Mouse (Mus musculus) urinary bladder, postnatal 4 days (tissue): ENCODE measurements around the gene Foxd1.

Source experiments
- DNase-seq, 2 experiments: peaks; one replicate each; pipeline ENCODE4 v3.0.0; 2021 to 2022; ENCODE audit warnings: low spot score in 2 of 2

The Foxd1 gene

DNA sequence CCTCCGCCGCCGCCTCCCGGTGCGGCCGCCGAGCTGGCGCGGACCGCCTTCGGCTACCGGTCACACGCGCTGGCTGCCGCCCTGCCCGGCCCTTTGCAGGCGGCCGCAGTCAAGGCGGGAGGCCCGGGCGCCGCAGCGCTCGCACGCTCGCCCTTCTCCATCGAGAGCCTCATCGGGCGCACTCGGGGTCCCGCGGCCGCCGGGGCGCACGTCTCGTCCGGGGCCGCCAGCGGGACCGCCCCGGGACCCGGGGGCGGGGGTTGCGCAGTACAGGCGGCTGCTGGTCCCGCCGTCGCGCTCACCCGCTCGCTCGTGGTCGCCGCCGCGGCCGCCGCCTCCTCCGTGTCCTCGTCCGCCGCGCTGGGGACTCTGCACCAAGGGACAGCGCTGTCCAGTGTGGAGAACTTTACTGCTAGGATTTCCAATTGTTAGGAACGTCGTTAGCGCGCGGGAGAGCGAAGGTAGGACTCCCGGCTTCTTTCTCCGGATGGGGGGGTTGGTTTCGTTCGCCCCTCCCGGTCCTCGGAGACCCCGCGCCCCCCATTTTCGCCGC, 1.6 kb downstream of the Foxd1 start:
- no peak for DNase-seq

DNA sequence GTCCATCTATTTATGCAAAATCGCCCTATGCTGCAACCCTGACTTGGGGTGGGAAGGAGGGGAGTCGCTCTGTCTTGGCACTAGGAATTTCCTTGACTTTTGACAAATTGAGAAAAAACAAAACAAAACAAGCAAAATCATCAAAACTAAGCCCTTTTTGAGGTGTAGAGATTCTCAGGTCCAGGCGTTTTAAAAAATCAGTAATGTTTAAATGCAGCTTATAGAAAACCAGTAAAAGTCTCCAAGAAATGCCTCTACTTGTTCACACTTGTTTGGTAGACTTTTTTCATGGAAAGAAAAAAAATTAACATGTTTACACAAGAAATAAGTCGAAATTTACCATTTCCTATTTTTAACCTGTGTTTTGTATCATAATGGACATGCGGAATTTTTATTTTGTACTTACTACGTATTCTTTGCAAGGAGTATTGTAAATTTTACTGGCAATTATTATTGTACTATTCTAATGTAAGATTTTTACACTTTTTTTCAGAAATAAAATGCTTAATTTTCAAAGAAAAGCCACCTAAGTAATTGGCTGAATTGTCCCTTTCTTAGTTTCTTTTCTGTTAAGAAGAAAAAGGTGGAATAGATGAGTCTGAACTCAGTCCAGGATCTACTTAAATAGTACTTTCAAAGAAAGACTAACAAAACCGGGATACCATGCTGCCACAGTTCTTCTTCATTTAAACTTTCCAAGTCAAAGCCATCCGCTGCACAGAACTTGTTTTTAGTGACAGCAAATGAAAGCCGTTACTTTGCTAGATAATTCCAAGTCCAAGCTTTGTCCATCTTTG, 2.3 kb downstream of the Foxd1 start:
- DNase-seq = no peak

DNA sequence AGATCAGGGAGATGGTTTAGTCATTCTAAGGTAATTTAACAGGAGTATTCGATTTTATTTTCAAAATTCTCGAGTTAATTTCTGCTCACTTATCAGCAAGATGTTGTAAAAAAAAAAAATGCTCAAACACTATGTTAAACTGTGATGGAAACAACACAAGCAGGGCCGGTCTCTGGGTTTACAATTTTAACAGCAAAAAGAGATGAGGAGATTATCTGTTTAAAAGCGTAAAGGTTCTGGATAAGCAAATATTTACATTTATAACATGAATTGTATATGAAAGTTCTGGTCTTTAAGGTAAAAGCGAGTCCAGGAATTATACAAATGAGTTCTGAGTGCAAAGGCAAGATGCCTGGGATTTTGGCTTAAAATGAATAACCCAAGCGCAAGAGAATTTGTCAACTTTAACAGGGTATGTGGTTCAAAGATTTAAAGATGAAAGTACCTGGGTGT, 3.0 kb downstream of the Foxd1 start:
- no peak for DNase-seq

DNA sequence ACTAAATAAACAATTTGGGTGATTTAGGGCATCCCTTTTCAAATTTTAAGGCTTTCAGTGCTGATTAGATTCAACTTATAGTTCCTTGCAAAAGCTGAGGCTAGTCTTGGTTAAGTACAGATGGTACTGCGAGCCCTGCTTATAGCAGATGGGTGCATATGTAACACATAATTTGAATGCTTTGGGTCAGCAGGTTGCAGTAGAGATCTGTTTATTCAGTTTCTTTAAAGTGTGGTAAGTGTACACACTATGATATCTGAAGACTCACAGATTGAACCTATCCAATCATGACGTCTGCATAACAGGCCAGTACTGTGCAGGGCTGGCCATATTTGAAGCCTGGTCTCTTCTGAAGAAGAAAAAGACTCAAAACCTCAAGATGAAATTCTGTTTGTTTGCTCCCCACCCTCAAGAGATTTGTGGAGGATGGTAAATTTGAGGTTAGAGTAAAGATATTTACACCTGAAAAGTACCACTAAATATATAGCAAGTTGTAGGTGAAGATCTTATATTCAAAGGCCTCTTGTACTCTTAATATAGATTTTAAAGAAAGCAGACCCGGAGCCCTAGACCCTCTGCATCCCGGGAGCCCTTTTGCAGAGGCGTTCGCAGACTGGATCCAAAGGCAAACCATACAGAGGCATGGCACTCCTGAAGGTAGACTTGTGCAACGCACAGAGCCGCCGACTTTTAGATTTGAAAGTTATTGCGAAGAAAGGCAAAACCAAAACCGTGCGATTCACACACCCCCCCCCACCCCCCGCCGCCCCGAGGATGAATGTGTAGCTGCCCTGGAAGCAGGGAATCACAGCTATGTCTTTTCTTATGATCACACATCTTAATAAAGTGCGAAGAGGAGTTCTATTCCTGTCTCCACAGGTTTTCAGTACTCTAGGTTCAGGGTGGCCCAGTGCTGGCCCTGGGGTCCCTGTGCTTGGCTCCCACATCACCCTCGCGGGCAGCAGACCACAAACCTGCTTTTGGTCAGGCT, 3.7 kb downstream of the Foxd1 start:
- no peak for DNase-seq

DNA sequence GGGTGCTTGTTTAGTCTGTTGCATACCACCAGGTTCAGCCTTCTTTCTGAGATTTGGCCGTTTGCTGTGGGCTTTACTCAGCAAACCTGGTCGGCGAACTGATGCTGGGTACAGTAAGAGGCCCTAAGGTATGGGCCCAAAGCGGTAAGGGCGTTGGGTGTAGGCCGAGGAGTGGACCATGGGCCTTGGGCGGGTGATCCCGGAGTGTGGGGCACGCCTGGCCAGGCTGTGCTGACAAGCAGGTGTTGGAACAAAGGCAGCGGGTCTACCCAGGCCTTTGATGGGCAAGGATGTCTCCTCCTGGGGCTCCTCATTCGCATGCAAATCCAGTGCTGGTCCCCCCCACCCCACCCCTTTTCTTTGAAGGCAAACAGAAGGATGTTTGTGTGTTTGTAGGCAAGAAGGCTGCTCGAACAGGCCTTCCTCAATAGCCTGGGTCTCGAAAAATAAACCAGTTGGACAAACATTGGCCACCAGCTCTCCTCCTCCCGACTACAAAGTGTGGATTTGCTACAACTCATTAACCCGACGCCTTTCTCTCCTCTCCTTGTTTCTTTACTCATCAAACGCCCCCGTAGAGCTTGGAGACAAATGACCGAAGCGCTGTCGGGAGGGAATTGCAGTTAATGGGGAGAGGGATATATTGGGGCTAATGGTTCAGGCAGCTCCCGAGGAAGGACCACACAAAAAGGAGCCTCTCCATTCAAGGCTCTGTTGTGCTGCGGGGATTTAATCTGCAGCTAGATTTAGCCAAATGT, 4.6 kb downstream of the Foxd1 start:
- DNase-seq = no peak

DNA sequence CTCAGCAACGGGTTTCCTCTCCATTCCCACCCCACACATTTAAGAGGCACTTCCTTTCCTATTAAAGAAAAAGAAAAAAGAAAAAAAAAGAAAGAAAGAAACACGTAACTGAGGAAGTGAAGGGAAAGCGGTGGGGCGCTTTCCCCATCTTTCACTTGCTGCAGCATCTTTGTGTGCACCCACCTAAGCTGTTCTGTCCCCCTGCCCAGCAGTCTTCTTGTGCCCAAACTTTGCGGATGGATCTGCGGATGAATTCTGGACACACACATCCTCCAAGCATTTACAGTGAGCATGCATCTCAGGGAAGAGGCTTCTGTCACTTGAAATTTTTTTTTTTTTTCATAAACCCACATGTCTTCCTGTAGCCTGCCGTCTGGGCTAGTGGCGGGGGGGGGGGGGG, 5.3 kb downstream of the Foxd1 start:
- DNase-seq = no peak

DNA sequence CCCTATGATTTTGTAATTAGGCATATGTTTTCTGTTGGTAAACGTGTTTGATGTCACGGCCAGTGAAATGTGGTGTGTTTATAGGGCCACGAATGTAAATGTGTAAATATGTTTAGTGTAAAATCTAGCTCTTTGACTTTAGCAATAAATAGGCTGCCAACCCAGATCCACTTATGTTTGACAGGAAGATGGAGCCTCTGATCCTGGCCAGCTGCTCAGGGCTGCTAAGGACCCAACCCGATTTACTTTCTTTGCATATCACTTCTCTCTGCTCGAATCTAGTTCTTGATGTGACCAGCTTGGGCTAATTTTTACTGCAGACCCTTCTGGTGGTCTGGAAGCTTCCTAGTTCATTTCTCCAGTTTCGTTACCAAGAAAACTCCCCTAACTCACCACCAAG, 6.3 kb downstream of the Foxd1 start:
- no peak for DNase-seq

DNA sequence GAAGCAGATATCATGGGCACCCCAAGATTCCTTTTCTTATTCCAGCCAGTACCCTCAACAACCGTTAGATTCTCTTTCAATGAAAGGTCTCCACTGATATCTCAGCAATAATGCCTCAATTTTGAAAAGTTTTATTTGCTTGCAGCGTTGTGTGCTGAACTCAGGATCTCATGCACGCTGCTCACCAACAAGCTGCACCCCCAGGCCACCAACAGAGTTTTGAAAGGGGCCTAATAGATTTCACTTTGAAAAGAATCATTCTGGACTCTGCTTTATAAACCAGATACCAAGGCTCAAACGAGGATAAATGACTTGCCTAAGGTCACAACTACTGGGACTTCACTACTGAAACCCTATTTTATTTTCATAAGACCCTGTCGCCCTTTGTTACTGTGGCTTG, 7.1 kb downstream of the Foxd1 start:
- no peak for DNase-seq

DNA sequence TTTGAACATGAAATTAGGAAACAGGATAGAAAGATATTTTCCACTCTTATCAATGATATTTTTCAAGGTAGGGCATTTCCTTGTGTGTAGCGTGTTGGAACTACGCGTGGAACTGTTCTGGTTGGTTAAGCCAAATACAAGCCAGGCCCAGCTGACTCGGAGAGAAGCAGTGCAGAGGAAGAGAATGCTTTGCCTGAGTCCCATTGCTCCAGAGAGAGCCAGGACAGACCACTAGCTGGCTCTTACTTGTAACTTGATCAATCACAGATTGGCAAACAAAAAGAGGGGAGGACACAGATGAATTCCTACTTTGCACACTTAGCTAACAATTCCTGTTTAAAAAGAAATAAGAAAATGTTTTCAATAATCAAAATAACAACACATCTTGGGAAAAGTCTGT, 9.0 kb downstream of the Foxd1 start:
- DNase-seq = no peak

DNA sequence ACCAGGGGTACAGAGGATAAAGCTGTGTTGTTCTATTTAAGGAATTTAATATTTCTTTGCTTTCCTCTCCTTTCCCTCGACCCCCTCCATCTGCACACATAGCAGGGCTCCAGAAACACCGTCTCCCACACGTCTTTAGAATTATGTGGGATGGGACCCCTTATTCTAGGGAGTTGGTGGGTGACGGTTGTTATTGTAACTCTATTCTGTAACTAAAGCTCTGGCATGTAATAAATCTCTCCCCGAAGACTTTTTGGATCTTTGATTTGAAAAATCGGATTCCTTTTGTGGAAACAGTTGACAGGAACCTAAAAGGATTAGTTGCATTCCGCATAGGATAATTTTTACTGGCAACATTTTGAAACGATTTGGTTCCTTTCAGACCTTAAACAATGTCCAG, 11.0 kb downstream of the Foxd1 start:
- DNase-seq = no peak

DNA sequence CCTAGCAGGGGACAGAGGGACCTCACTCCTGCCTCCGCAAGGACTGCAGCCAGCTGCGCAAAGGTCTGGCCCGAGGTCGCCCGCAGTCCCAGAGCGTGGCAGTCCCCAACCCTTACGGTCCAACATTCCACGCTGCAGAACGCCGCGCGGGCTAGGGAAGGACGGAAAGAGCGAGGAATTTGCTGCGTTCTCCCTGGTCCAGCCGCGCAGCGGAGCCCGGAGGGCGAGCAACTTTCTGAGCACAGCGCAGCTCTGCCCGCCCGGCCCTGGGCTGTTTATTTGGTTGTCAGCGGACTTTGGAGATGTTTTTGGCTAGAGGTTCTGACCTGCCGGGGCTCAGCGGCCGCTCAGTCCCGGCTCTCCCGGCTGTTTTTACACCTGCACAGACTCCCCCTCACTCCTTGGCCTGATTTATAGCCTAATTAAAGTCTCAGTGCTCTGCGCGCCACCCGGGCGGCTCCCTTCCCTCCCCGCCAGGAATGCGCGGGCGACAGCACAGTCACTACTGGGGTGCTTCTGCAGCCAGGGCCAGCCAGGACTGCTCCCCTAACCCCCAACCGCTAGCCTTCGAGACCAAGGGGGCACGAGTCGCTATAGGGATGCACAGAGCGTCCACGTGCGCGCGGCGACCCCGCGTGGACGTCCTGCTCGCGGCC, 11.9 kb downstream of the Foxd1 start:
- no peak for DNase-seq

DNA sequence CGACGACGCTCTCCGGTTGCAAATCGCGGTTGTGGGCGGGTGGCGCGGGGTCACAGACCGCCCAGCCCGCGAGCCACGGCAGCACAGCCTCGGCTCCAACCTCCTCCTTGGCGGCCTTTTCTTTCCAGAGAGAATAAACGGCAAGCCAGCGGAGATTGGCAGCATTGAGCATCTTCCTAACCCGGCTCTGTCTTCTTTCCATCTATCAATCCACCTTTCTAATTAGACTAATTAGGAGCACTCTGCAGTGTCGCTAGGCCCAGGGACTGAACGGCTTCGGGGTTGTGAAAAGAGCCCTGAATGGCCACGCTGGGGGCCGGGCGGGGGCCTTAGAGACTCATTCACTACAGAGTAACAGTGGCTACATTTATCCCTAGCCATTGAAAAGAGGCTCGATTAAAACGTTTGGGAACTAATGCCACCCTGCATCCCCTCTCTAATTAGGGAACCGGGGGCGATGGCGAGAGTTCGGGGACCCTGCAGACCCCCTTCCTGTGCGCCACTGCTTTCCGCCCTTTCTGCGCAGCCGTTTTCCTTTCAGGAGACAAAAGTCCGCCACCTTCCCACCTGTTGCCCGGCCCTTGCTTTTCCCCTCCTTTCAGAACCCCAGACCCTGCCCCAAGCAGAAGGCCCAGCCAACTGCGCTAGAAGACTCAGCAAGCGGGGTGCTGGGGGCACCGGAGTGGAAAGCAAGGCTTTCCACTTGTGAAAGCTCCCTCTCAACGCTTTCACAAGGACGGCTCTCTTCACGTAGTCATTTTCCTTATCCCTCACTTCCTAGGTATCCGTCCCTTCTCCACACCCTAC, 12.6 kb downstream of the Foxd1 start:
- no peak for DNase-seq

DNA sequence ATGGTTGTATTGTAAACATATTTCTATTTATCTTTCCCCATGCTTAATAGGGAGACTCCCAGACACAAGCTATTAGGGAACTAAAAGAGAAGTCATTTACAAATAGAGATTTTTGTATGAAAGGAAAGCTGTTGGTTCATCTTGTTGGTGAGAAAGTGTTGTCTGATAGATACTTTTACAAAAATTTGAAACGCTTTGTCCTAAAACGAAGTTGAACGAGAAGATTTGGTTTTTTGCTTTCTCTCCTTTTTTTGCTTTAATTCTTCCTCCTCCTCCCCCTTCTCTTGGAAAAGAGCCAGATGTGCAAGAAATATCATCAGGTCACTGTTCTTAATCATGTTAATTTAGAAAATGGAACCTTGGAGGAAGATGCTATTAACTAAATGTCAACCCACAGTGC, 13.6 kb downstream of the Foxd1 start:
- no peak for DNase-seq

DNA sequence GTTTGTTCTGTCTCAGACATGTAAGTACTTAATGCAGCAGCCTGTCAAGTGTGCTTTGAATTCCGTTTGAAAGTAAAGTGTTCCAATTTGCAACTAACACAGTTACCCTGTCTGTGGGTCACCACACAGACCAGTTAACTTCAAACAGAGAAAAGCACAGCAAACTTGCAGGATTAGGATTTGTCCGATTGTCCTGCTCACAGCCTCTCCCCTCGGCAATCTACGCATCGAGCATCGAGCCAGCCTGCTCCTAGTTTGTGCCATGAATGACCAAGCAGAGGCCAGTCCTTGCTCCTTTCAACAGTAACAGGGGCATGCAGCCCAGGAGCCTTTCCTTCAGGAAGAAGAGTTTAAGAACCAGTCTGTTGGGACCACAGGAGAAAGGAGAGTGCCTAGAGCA, 15.0 kb downstream of the Foxd1 start:
- no peak for DNase-seq

DNA sequence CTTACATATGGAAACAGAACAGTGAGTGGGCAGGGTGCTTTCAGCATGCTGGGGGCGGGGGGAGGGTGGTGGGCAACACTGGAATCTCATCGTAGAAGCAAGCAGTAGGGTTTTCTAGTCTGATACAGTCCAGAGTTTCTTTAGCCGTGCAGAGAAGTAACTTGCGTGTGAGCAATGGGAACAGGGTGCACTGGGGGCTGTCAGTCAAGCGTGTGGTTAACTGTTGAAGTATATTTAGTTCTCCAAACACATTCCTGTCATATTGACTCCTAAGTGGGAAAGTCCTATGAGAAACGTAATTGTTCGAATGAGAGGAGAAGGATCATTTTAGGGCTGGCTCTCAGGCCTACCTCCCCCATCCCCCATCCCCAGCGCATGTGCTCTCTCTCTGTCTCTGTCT, 20.5 kb downstream of the Foxd1 start:
- DNase-seq = no peak

DNA sequence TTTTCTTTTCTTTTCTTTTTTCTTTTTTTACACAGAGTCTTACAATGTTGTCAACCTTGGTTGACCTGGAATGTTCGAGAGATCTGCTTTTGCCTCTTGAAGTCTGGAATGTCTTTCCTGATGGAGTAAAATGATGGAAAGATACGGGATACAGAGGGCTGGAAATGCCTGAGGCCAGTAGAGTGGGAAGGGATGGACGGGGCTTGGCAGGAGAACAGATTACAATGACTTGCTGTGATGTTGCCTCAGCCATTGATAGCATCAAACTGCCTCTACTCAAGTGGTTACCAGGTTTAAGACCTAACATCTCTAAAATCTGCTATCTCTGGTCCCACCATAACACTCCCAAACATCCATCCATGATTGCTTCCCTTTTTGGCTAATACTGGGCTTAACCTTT, 20.9 kb downstream of the Foxd1 start:
- DNase-seq = no peak

DNA sequence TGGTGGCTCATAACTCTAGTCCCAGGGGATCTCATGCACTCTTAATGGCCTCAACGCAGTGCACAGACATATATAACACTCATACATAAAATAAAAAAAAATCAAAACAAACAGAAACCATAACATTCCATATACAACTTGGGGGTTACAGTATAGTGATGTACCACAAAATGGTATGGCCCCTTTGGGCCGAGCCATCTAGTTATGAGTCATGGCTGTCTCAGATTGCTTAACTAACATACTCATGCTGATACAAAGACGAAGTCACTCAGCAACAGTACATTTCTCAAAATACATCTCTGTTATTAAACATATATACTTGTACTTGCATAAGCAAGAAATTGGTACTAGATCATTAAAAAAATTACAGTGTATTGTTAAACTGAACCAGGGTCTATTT, 23.7 kb downstream of the Foxd1 start:
- DNase-seq = no peak

DNA sequence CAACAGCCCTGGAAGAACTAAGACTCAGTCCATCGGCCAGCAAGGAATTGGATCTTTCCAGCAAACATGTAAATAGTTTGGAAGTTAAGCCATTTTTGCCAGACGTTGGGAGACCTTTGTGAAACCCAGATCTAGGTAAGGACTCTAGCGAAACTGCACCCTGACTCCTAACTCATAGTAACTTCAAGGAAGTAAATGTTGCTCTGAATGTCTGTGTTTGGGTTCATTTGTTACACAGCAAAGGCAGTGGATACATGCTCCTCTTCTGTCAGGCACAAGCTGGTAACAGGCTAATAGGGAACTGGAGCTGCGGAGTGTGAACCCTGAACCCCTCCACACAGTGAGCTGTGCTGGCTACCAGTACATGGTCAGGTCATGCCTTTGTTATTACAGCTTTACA, 28.7 kb downstream of the Foxd1 start:
- no peak for DNase-seq

DNA sequence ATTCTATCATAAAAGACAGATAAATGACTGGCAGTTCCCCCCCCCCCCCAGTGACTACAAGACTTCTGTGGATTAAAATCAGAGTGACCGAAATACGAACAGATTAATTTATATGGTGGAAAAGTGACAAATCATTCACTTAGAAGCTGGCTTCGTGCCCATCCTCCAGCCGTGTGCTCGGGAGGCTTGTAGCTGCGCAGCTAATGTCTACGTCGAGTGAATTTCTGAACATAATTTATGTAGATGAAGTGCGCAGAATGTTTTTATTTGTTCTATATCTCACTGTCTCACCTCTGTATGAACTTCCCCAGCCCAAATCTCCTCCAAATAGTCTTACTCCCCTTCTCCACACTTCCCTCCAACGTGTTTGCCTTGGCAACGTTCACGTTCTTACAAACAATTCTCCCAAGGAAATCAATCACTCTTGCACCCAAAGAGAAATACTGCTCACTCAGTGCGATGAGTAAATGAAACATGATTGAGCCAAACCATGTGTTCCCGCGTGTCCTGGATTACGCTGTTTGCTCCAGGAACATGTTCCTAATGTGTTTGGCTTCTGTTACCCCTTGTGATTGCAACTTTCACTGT, 30.0 kb downstream of the Foxd1 start:
- DNase-seq = no peak

DNA sequence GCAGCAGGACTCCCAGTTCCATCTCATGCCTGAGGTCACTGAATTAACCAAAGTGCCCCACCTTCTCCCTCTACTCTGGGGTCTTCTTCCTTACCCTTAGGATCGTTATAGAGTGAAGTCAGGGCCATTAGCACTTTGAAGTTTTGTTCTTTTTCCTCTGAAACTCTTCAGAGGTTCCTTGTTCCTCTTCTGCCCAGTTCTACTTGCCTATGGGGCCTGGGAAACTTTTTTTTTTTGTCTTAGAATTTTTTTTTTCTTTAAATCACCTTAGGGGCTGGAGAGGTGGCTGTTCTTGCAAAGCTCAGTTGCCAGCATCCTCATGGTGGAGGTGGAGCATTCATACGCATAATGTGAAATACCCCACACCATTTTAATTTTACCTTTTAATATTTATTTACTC, 31.8 kb downstream of the Foxd1 start:
- no peak for DNase-seq
